Mouse (Mus musculus): ENCODE measurements around the gene Taf13.
"Not testable (repeated sequence)": the region's sequence is repeated elsewhere in the genome, so short reads cannot be mapped to it uniquely, and the experiment has no call there.

Gene Taf13

GRCm38 (mm10) chr3:108571443-108572294 is at the start of gene Taf13:
Taf13 (plus strand) TSS chr3:108571698.
- DNase-seq: peak; percentile 98 to 99

- no peak for DNase-seq
These were observed 48.1 kb upstream of the Taf13 start for GRCm38 (mm10) chr3:108523415-108523814.

DNA sequence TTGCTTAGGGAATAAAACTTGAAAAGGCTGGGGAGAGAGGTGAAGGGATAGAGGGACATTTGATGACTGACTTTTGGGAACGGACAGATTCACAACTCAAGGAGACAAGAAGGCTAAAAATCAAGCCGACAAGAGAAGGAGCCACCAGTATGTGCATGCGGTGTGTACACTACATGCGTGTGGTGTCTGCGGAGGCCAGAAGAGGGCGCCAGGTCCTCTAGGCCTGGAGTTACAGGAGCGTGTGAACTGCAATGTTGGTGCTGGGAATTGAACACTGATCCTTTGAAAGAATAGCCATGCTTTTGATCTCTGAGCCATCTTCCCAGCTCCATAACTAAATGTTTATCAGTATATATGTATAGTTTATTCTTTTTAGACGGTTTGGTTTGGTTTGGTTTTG is 43.0 kb upstream of the Taf13 start:
- no peak for DNase-seq

GRCm38 (mm10) chr3:108533114-108533885 is 38.2 kb upstream of the Taf13 start:
- DNase-seq: peak; percentile 61 to 67

DNA sequence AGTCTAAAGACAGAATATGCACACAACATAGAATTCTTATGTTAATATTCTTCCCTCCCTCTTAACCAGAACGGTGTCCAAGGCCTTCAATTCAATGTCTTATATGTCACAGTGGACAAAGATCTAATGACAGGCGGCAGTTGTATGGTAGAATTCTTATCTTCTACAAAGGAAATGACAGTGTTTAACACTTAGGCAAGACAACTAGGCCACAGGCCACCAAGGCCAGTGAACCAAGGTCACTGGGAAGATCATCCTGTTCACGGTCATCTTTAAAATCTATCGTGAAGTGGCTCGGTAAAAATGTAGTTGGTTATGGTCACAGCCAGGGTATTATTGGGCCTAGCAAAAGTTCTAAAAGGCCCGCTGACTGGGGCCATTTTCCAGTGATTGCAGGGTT is 37.5 kb upstream of the Taf13 start, which contains the start of gene 1700013F07Rik:
1700013F07Rik (plus strand) TSS at position 200 of the 400 bp plus-strand sequence.
- DNase-seq: no peak

DNA sequence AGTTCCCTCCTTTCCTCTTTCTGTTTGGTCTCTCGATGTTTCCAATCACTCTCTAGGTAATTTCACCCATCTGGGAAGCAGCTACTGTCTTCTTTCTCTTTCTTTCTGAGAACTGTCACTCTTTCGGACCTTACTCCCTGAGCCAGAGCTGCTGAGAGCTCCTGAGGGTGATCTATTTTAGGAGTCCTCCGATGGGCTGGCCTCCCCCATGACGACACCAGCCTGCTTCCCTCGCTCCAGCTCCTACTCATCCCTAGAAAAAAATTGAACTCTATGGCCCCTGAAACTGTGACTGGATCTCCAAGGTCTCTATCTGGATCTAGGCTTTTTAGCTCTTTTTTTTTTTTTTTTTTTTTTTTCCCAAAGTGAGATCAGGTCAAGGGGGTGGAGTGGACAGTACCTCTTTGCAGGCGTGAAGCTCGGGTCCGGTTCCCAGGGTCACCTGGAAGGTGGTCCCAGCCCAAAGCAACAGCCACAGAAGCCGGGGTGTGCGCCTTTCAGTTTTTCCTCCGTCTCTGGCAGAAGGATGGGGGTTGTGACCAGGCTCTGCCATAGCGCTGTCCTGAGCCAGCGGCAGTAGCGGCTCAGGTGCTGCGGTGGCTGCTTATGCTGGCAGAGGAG is 35.5 kb upstream of the Taf13 start:
- DNase-seq: no peak

GRCm38 (mm10) chr3:108536517-108537260 is 34.8 kb upstream of the Taf13 start, which contains the start of gene 5330417C22Rik:
5330417C22Rik (minus strand) TSS chr3:108536536.
- peak; percentile 72 to 73 for DNase-seq

DNA sequence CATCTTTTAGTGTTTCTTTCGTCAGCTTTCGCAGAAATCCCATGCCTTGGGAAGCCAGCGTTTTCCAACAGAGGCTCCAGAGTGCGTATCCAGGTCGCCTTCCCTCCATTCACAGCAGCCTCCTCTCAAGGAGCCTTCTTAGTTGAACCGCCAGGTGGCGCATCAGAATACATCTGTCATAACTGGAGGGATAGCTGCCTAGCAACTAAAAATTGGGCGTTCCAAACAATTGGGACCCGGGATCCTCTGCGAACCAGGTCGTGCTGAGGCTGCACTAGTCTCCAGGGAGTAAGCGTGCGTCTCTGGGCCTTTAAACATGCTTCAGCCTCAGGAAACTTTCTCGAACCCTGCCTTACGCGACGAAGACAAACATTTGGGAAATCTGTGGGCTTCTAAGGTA is 34.2 kb upstream of the Taf13 start:
- peak; percentile 89 to 93 for DNase-seq

GRCm38 (mm10) chr3:108542299-108542698 is 29.2 kb upstream of the Taf13 start:
- no peak for DNase-seq

- DNase-seq: no peak
These were observed 17.4 kb upstream of the Taf13 start for GRCm38 (mm10) chr3:108554111-108554561.

DNA sequence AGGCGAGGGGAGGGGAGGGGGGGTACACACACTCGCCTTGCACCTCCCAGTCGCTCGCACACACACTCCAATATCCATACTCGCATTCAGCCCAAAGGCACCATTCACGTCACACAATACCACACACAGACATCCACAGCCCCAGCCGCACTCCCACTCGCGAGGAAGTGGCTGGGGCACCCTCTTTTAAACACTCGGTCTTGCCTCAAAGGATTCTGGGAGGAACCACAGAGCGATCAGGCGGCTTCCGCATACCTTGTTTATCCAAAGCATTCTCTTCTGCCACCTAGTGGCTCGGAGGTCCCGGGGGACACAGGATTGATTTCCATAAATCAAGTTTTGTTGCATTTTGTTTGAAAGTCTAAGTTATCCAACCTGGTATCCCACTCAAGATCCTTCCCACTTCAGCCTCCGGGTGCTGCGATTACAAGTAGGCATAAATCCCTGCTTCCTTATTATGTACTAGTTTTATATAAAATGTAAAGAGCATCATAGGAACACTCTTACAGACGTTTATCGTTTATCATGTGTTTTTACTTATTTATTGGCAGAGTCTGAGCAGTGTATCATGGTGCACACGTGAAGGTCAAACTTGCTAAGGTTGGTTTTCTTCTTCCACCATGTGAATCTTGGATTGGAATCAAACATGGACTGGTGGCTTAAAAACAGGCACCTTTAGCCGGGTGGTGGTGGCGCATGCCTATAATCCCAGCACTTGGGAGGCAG is 16.7 kb upstream of the Taf13 start:
- peak; percentile 95 for DNase-seq

GRCm38 (mm10) chr3:108557888-108558287 is 13.6 kb upstream of the Taf13 start:
- DNase-seq: no peak

- DNase-seq: peak; percentile 96 to 98
These were observed 9.3 kb upstream of the Taf13 start, which contains the start of gene Tmem167b for GRCm38 (mm10) chr3:108562133-108562730. Tmem167b (minus strand) TSS chr3:108562466.

DNA sequence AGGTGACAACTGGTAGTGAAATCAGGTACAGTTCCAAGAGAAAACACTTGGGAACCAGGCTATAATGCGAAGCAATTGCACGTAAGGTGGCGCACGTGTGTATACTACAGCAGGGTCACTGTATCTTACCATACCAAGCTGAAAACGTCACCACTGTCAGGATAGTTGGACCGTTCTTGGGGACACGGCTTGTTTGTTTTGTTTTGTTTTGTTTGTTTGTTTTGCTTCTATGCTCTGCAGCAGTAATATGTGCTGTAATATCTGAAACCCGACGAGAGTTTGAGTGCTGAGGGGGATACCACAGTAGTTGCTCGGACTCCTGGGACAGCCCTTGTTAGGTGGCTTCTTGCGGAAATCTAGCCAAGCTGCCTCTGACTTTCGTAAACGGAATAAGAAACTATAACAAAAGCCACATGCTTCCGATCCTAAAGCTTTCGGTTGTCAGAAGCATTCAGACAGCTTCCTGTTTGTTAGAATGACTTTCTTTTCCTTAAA is 8.7 kb upstream of the Taf13 start:
- DNase-seq: peak in 1 of 2 experiments; percentile 57

DNA sequence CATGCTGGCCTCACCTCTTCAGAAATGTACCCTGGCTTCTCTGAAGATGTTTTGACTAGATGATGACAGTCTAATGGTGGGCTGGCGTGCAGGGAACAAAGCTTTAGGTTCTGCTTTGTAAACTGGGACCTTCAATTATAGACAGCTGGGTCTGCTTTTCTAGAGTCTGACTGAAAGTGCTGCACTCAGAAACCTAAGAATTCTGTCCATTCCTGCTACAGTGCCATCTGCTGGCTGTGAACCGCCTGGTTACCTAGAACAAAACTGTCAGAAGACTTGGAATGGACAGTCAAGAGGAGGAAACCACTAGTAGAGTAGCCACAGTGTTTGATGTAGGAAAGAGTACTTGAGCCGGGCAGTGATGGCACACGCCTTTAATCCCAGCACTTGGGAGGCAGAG is 8.2 kb upstream of the Taf13 start:
- peak; percentile 88 to 90 for DNase-seq

DNA sequence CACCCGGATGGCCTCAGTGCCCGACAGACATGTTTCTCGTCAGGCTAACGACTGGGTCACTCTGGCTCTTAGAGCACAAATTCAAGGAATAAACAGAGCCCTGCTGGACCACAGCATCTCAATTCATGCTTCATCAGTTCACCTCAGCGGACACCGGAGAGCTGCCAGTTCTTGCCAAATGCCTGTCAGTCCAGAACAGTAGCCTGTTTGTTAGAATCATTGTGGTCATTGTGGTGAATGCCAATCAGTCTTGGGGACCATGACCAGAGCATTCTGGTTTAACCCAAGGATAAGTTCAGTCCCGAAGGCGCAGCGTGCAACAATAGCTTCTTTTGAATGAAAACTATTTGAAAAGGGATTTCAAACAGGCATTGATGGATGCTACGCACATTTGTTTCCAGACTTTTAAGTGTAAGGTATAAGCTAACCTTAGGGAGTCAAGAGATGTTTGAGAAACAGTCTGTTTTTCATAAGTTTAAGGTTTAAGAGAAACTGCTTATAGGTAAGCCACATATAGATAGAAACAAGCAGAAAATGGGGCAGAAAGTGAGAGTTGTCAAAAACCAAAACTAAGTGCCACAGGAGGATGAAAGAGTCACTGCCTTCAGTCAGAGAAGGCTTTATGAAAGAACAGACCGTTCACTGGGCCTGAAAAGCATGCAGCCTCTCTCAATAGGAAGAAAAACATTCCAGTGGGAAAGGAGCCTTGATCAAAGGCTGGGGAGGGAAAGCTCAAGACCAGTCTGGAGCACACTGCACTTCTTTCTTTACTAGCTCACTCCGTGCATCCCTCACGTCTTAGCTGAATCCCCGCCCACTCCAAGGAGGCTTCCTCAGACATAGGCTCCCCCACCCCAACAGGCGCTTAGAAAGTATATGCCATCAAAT is 3.3 kb upstream of the Taf13 start:
- peak; percentile 55 to 59 for DNase-seq

DNA sequence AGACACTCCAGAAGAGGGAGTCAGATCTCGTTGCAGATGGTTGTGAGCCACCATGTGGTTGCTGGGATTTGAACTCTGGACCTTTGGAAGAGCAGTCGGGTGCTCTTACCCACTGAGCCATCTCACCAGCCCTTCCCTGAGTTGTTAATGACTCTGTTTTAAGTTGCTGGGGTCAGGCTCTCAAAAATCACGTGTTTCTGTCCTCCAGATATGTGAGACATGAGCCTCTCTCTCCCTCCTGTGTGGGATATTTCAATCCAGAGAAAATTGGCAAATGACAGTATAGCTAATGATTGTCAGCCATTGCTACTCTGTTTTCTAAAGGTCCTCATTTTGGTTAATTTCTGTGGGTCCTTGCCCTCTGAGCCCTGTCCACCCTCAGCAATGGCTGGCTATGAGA is 1.9 kb upstream of the Taf13 start:
- DNase-seq: not testable (repeated sequence)

- no peak for DNase-seq
These were observed 685 bp upstream of the Taf13 start for GRCm38 (mm10) chr3:108570813-108571212.

DNA sequence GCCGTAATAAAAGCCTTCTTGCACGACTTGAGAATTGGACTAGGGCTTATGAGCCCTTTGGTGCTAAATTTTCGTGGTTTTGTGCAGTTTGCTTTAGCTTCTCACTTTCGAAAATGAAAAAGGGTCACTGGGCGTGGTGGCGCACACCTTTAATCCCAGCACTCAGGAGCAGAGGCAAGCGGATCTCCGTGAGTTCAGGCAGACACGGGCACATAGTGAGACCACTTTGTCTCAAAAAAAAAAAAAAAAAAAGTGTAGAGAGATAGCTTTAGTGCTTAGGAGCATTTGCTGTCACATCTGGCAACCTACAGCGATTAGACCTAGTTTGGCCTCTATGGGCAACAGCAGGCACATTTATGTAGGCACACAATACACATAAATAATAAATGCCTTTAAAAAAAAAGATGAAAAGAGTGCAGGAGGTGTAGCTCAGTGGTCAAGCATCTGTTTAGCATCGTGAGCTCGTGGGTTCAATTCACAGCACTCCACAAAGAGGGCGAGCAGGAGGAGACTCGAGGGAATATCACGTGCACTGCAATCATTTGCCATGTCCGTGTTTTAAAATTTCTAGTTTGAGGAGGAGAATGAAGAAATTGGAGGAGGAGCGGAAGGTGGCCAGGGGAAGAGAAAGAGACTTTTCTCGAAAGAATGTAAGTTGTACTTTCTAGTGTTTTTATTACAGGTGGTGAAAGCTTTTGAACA is 962 bp downstream of the Taf13 start:
- no peak for DNase-seq
